14 mouse cellular contexts compared by ENCODE assay signal in genomic region chr2:29926542-29926941, GRCm38 (mm10).
"Had no signal": no experiment of that assay in that cellular context is flagged by ENCODE, and none has a peak within 500 bp of the region (broad histone marks: within the 10 kb centered on the region; RNA-seq: fewer than 3 reads in every experiment).

No protein-coding gene starts in this region.

- H3K27ac ChIP-seq: intestine, embryonic 15.5 days; left cerebral cortex, adult 2 months; limb, embryonic 10.5 days; liver, embryonic 12.5 days; midbrain, embryonic 10.5 days; neural tube, embryonic 15.5 days had no signal

- DNase-seq: lung, embryonic 14.5 days; lung, postnatal 10 days; lung, postnatal 4 days; midbrain, embryonic 14.5 days; right cerebral cortex, adult 18-20 months; right cerebral cortex, postnatal 25 days; thymus, postnatal 4 days had no signal

- ATAC-seq: intestine, embryonic 15.5 days; liver, embryonic 12.5 days had no signal

- H3K4me2 ChIP-seq: intestine, embryonic 15.5 days; liver, embryonic 12.5 days; lung, embryonic 14.5 days; neural tube, embryonic 15.5 days had no signal

- H3K4me3 ChIP-seq: intestine, embryonic 15.5 days; left cerebral cortex, adult 2 months; limb, embryonic 10.5 days; liver, embryonic 12.5 days; midbrain, embryonic 10.5 days; myocyte; neural tube, embryonic 15.5 days had no signal

- H3K4me1 ChIP-seq: intestine, embryonic 15.5 days; limb, embryonic 10.5 days; liver, embryonic 12.5 days; midbrain, embryonic 10.5 days had no signal

- H3K9ac ChIP-seq: intestine, embryonic 15.5 days; liver, embryonic 12.5 days; lung, embryonic 14.5 days; neural tube, embryonic 15.5 days had no signal

- H3K27me3 ChIP-seq: intestine, embryonic 15.5 days; liver, embryonic 12.5 days; neural tube, embryonic 15.5 days had no signal

- H3K9me3 ChIP-seq: intestine, embryonic 15.5 days; limb, embryonic 10.5 days; liver, embryonic 12.5 days; midbrain, embryonic 10.5 days; neural tube, embryonic 15.5 days had no signal
